Mouse (Mus musculus): ENCODE measurements around the gene Bptf. TPM values are rescaled to one million over a fixed set of nuclear protein-coding genes. Genes with fewer than 3 reads are reported as not detected.

Gene Bptf
- polyA plus RNA-seq, 1 experiment from 2014 or later = 30.1 TPM

Other genes with a start within 250 kb of the Bptf start
- 12.1 and 13.8 TPM in 2 replicates for gene Smurf2, start 211.4 kb downstream of the Bptf start, polyA plus RNA-seq (2016; fragmentation: Nextera tagmentation; extraction: Ambion mirVana)
- 746 and 771 TPM in 2 replicates for gene Kpna2, start 132.6 kb downstream of the Bptf start, polyA plus RNA-seq (2016; fragmentation: Nextera tagmentation; extraction: Ambion mirVana)
- gene 1810010H24Rik, start 106.4 kb downstream of the Bptf start, polyA plus RNA-seq (2016; fragmentation: Nextera tagmentation; extraction: Ambion mirVana) = 2.0 and 3.2 TPM in 2 replicates
- 71.0 and 71.6 TPM in 2 replicates for gene Nol11, start 57.3 kb upstream of the Bptf start, polyA plus RNA-seq (2016; fragmentation: Nextera tagmentation; extraction: Ambion mirVana)

Measured in midbrain, embryonic 10.5 days (tissue).